ENCODE assay signal across 16 mouse cellular contexts in the genomic region with DNA sequence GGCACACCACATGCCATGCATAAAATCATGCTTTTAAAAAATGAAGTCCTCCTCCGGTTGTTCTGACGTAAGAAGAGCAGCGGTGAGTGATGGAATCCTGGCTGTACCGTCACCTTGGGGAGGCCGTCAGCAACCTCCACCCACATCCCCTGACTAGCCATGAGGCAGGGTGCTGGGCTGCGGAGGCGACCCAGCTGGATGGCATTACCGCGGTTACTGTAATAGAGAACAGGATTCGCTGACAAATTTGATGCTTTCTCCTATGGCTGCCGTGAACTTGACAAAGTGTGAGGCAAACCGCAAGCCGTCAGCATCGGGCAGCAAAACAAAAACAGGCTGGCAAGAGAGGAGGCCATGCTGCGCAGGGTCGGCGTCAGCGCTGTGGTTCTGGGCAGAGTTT.
A peak's percentile ranks its signal among the peaks of the same experiment; 100 is the strongest.
DNase-seq lines count a peak whose midpoint lies in the region; ATAC-seq and TF ChIP-seq lines count a peak whose summit lies in the region.
"Had no signal": no experiment of that assay in that cellular context is flagged by ENCODE, and none has a peak within 500 bp of the region (broad histone marks: within the 10 kb centered on the region; RNA-seq: fewer than 3 reads in every experiment).

No protein-coding gene starts in this region.

- ATAC-seq in embryonic facial prominence, embryonic 13.5 days (ENCODE audit: insufficient number of reproducible peaks, insufficient read depth, low FRiP score, low TSS enrichment, low read depth), result peak; percentile 44; the same call in 1 of the 2 replicates
- ATAC-seq: CD4-positive, CD25-positive, alpha-beta regulatory T cell, adult 4 months; midbrain, embryonic 16.5 days had no signal

- no peaks in the 10 kb centered on the region for H3K79me2 ChIP-seq in heart, adult 2 months (replicated peaks; ENCODE audit: control insufficient read depth, insufficient read depth, low read length)

- peak overlapping the region; percentile 44 for H3K4me2 ChIP-seq in embryonic facial prominence, embryonic 13.5 days
- H3K4me2 ChIP-seq: liver, embryonic 15.5 days; neural tube, embryonic 13.5 days had no signal

- TF ChIP-seq POLR2A in heart, adult 2 months (IDR thresholded peaks at IDR 0.05; ENCODE audit: insufficient read depth, low read depth, low read length), result no peak

- no peak overlapping the region for H3K9ac ChIP-seq in embryonic facial prominence, embryonic 13.5 days
- H3K9ac ChIP-seq in heart, adult 2 months (ENCODE audit: low read depth, low read length), result no peak overlapping the region
- H3K9ac ChIP-seq: liver, embryonic 15.5 days; neural tube, embryonic 13.5 days had no signal

- no peaks in the 10 kb centered on the region for H3K9me3 ChIP-seq in embryonic facial prominence, embryonic 13.5 days
- H3K9me3 ChIP-seq: liver, embryonic 15.5 days; neural tube, embryonic 13.5 days had no signal

- peaks cover 34% of the 10 kb centered on the region for H3K4me1 ChIP-seq in embryonic facial prominence, embryonic 13.5 days
- H3K4me1 ChIP-seq in heart, adult 2 months (ENCODE audit: control insufficient read depth, insufficient read depth, low read length), result no peaks in the 10 kb centered on the region
- H3K4me1 ChIP-seq: liver, embryonic 15.5 days had no signal

- H3K27ac ChIP-seq in embryonic facial prominence, embryonic 13.5 days, result no peak overlapping the region
- H3K27ac ChIP-seq in heart, adult 2 months, result no peak overlapping the region
- H3K27ac ChIP-seq: gastrocnemius, adult 2 months; kidney, postnatal 0 days; liver, embryonic 15.5 days; macrophage; neural tube, embryonic 13.5 days had no signal

- TF ChIP-seq EP300 in heart, adult 2 months (IDR thresholded peaks at IDR 0.05; ENCODE audit: insufficient read depth, low read depth, low read length), result no peak

- WGBS in embryonic facial prominence, embryonic 13.5 days, result 28% methylated on average over 18 of the region's 18 CpGs
- 85% methylated on average over 18 of the region's 18 CpGs for WGBS in heart, adult 2 months

- no peak for TF ChIP-seq CTCF in heart, adult 2 months (IDR thresholded peaks at IDR 0.05)

- H3K4me3 ChIP-seq in embryonic facial prominence, embryonic 13.5 days, result no peak overlapping the region
- no peak overlapping the region for H3K4me3 ChIP-seq in heart, adult 2 months
- H3K4me3 ChIP-seq: gastrocnemius, adult 2 months; liver, embryonic 15.5 days; neural tube, embryonic 13.5 days had no signal

- DNase-seq in left cerebral cortex, postnatal 25 days (ENCODE audit: low spot score in 2 of 2), result peak; percentile 15 to 60
- DNase-seq in left cerebral cortex, postnatal 10 days (ENCODE audit: extremely low spot score in 1 of 2, low spot score in 2 of 2), result no peak
- peak; percentile 23 to 37 for DNase-seq in layer of hippocampus, adult 8-10 months (ENCODE audit: low spot score in 2 of 2)
- DNase-seq in right cerebral cortex, postnatal 36 days (ENCODE audit: low spot score in 2 of 2), result peak; percentile 20 to 25
- no peak for DNase-seq in heart, adult 2 months
- DNase-seq in kidney, adult 9 months, result no peak
- no peak for DNase-seq in lung, adult 18-20 months
- DNase-seq: gastrocnemius, adult 2 months; heart, adult 18-20 months had no signal

- H3K36me3 ChIP-seq in embryonic facial prominence, embryonic 13.5 days, result no peaks in the 10 kb centered on the region
- no peaks in the 10 kb centered on the region for H3K36me3 ChIP-seq in heart, adult 2 months (ENCODE audit: control insufficient read depth, insufficient read depth, low read length)
- H3K36me3 ChIP-seq: liver, embryonic 15.5 days; neural tube, embryonic 13.5 days had no signal

- H3K27me3 ChIP-seq in embryonic facial prominence, embryonic 13.5 days, result peaks cover 82% of the 10 kb centered on the region
- H3K27me3 ChIP-seq in heart, adult 2 months (ENCODE audit: control insufficient read depth, insufficient read depth, low read length), result peaks cover 2% of the 10 kb centered on the region; the same call in 1 of the 2 replicates

- intact Hi-C loops in left cerebral cortex, postnatal 25 days (cut with DNase I), result no loop called here
- intact Hi-C loops in left cerebral cortex, postnatal 10 days (cut with DNase I), result no loop called here
- intact Hi-C loops in heart, adult 2 months (cut with DNase I), result no loop called here

Comparison
In these comparisons a context has a peak if more than half of its experiments do, and no peak if none do; other contexts are left out.
1. DNase-seq: peak in left cerebral cortex, postnatal 25 days (2 of 2), layer of hippocampus, adult 8-10 months (2 of 2) and right cerebral cortex, postnatal 36 days (2 of 2); none in left cerebral cortex, postnatal 10 days (0 of 2), heart, adult 2 months (0 of 2), kidney, adult 9 months (single experiment) and lung, adult 18-20 months (0 of 2).